Mouse (Mus musculus): ENCODE results near the gene Scn3a. TPM values are rescaled to one million over a fixed set of nuclear protein-coding genes. Genes with fewer than 3 reads are reported as not detected.

Scn3a gene
- polyA plus RNA-seq, 2 experiments = 0.01 TPM

DNA sequence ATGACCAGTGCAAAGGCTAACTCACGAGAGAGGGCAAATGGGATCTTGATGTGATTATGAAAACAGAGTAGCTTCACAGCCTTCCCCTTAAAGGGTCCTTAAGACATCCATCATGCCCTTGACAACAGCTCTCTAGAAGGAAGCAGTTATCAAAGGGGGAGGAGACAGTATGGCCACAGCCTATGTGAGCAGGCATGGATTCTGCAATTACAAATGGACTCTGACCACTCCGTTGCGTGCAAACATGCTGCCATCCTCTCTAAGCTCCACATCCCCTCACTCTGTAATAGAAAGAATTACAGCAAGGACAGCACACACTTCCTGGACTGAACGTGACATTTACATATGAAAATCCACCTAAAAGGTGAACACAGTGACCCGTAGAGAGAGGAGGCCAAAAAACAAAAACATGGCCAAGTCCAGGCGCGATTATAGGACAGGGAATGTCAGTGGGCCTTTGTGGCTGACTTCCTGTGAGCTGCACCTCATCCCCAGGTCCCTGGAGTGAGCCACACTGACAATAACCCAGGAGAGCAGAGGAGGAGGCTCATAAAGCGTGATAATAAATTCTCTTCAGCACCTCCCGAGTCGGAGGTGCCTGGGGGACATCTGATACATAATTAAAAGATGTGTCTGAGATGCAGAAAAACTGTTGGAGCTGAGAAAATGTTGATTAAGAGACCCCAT is 24.4 kb downstream of the Scn3a start:
- Histone ChIP-seq H3K4me1 (replicated peaks; ENCODE audit: control insufficient read depth in 2 of 2, insufficient read depth in 2 of 2, low read length in 1 of 2) (no peaks in the 10 kb centered on the region), H3K9me3 (ENCODE audit: control insufficient read depth, low read length) (no peaks in the 10 kb centered on the region), H3K27me3 (ENCODE audit: control insufficient read depth, insufficient read depth, low read length) (no peaks in the 10 kb centered on the region), H3K4me2 (ENCODE audit: low read depth) (no peak overlapping the region), H3K36me3 (replicated peaks; ENCODE audit: control insufficient read depth, insufficient read depth, low read depth) (no peaks in the 10 kb centered on the region), H3K27ac (no peak overlapping the region), H3K4me3 (ENCODE audit: insufficient read depth in 1 of 2, low read depth in 2 of 2, low read length in 2 of 2) (no peak overlapping the region), H3K9ac (replicated peaks) (no peak overlapping the region)
- no peak for TF ChIP-seq CTCF (IDR thresholded peaks at IDR 0.05; ENCODE audit: low read depth)
- TF ChIP-seq EP300 (IDR thresholded peaks at IDR 0.05; ENCODE audit: low read depth) = no peak
- no peak for ATAC-seq (ENCODE audit: insufficient read depth)
- 62% methylated on average over 10 of the region's 10 CpGs for WGBS (ENCODE audit: insufficient replicate concordance)
- no peak for DNase-seq (ENCODE audit: low read depth in 3 of 3, low spot score in 3 of 3)

DNA sequence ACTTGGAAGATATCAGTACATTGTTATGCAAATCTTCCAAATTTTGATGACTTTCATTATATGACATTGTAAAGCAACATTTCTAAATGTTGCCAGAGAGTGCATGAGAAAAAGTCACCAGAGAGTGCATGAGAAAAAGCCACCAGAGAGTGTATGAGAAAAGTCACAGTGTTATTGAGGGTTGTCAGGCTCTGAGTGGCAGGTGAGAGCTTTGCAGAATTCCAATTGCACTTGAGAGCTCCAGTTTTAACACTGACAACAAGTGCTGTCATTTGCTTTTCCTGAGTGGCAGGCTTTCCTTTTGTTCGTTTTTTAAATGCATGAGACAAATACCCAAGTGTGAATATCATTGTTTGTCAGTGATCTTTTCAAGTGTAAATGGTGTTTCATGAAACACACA is 25.6 kb downstream of the Scn3a start:
- H3K4me2 ChIP-seq (ENCODE audit: low read depth) = no peak overlapping the region
- TF ChIP-seq EP300 (IDR thresholded peaks at IDR 0.05; ENCODE audit: low read depth) (no peak), CTCF (IDR thresholded peaks at IDR 0.05; ENCODE audit: low read depth) (no peak)
- no peak for ATAC-seq (ENCODE audit: insufficient read depth)
- H3K4me1 ChIP-seq (replicated peaks; ENCODE audit: control insufficient read depth in 2 of 2, insufficient read depth in 2 of 2, low read length in 1 of 2) = no peaks in the 10 kb centered on the region
- H3K27ac ChIP-seq = no peak overlapping the region
- no peak overlapping the region for H3K4me3 ChIP-seq (ENCODE audit: insufficient read depth in 1 of 2, low read depth in 2 of 2, low read length in 2 of 2)
- H3K9me3 ChIP-seq (ENCODE audit: control insufficient read depth, low read length) = no peaks in the 10 kb centered on the region
- DNase-seq (ENCODE audit: low read depth in 3 of 3, low spot score in 3 of 3) = no peak
- H3K9ac ChIP-seq (replicated peaks) = no peak overlapping the region
- no peaks in the 10 kb centered on the region for H3K27me3 ChIP-seq (ENCODE audit: control insufficient read depth, insufficient read depth, low read length)
- 32% methylated on average over 1 of the region's 1 CpGs for WGBS (ENCODE audit: insufficient replicate concordance)
- H3K36me3 ChIP-seq (replicated peaks; ENCODE audit: control insufficient read depth, insufficient read depth, low read depth) = no peaks in the 10 kb centered on the region

DNA sequence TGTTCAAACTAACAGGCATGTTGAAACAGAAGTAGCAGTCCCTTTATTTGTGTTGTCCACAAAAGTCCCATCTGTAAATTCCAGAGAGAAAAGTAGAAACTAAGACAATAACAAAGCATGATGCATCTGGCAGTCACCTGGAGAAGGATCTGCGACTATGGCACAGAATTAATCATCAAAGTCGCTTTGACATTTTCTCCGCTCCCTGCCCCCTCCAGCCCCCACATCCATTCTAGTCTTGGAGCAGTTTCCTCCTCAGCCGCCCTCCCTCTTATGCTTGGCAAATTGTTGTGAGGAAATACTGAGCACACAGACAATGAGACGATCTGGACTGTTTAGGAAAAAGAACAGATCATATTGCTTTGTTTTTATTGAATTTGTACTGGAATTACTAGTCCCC is 29.0 kb downstream of the Scn3a start:
- Histone ChIP-seq H3K4me2 (ENCODE audit: low read depth) (no peak overlapping the region), H3K27me3 (ENCODE audit: control insufficient read depth, insufficient read depth, low read length) (no peaks in the 10 kb centered on the region), H3K9ac (replicated peaks) (no peak overlapping the region), H3K4me3 (ENCODE audit: insufficient read depth in 1 of 2, low read depth in 2 of 2, low read length in 2 of 2) (no peak overlapping the region), H3K36me3 (replicated peaks; ENCODE audit: control insufficient read depth, insufficient read depth, low read depth) (no peaks in the 10 kb centered on the region), H3K4me1 (replicated peaks; ENCODE audit: control insufficient read depth in 2 of 2, insufficient read depth in 2 of 2, low read length in 1 of 2) (no peaks in the 10 kb centered on the region), H3K9me3 (ENCODE audit: control insufficient read depth, low read length) (no peaks in the 10 kb centered on the region), H3K27ac (no peak overlapping the region)
- ATAC-seq (ENCODE audit: insufficient read depth) = no peak
- TF ChIP-seq EP300 (IDR thresholded peaks at IDR 0.05; ENCODE audit: low read depth) (no peak), CTCF (IDR thresholded peaks at IDR 0.05; ENCODE audit: low read depth) (no peak)
- DNase-seq (ENCODE audit: low read depth in 3 of 3, low spot score in 3 of 3) = no peak
- 50% methylated on average over 5 of the region's 5 CpGs for WGBS (ENCODE audit: insufficient replicate concordance)

DNA sequence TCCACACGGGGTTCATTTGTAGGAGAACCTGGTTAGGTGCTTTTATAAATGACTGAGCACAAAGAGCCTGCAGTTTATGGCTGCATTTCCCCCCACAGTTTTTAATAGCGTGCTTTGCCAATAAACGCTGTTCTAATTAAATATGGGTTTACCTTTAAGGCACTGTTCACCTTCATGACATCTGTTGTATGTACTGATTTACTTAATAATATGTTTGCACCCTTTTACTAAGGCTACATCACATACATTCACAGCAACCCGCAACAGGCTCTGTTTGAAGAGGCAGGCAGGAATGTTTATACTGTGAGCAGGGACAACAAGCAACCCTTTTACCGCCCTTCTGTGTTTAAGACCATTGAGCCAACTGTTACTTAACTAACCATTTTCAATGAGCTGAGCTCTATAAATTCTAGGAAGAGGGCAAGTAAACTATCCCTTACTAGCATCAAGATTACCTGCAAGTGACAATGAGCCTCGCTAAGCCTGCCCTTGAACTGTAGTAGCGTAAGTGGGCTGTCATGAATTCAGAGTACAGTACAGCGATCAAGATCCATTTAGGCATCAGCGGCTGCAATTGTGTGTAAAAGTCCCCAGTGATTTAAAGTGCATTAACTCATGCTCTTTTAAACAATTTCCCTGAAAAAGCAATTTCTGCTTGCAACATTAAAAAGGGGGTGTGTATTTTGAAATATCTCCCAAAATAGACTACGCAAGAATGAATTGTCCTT is 35.1 kb downstream of the Scn3a start:
- Histone ChIP-seq H3K27ac (no peak overlapping the region), H3K36me3 (replicated peaks; ENCODE audit: control insufficient read depth, insufficient read depth, low read depth) (no peaks in the 10 kb centered on the region), H3K9ac (replicated peaks) (no peak overlapping the region), H3K4me1 (replicated peaks; ENCODE audit: control insufficient read depth in 2 of 2, insufficient read depth in 2 of 2, low read length in 1 of 2) (no peaks in the 10 kb centered on the region), H3K27me3 (ENCODE audit: control insufficient read depth, insufficient read depth, low read length) (no peaks in the 10 kb centered on the region), H3K4me2 (ENCODE audit: low read depth) (no peak overlapping the region), H3K4me3 (ENCODE audit: insufficient read depth in 1 of 2, low read depth in 2 of 2, low read length in 2 of 2) (no peak overlapping the region), H3K9me3 (ENCODE audit: control insufficient read depth, low read length) (no peaks in the 10 kb centered on the region)
- DNase-seq (ENCODE audit: low read depth in 3 of 3, low spot score in 3 of 3) = no peak
- ATAC-seq (ENCODE audit: insufficient read depth) = no peak
- WGBS (ENCODE audit: insufficient replicate concordance) = 68% methylated on average over 10 of the region's 10 CpGs
- no peak for TF ChIP-seq EP300 (IDR thresholded peaks at IDR 0.05; ENCODE audit: low read depth)
- no peak for TF ChIP-seq CTCF (IDR thresholded peaks at IDR 0.05; ENCODE audit: low read depth)

DNA sequence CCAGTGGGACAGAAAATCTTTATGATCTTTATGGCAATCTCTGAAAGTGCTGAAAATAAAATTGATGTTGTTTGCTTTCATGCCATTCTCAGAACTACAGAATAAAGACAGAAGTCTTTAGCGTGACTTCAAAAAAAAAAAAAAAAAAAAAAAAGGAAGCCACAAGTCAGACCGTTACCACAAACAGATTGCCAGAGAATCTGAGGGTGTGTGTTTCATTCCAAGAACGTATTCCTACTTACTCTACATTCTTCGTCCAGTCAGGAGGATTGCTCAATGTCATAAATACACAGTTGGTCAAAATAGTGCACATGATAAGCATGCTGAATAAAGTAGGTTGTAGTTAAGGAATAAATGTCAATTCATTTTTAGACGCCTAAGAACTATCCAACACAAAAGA is 38.3 kb downstream of the Scn3a start:
- Histone ChIP-seq H3K4me3 (ENCODE audit: insufficient read depth in 1 of 2, low read depth in 2 of 2, low read length in 2 of 2) (no peak overlapping the region), H3K36me3 (replicated peaks; ENCODE audit: control insufficient read depth, insufficient read depth, low read depth) (no peaks in the 10 kb centered on the region), H3K27me3 (ENCODE audit: control insufficient read depth, insufficient read depth, low read length) (no peaks in the 10 kb centered on the region), H3K4me2 (ENCODE audit: low read depth) (no peak overlapping the region), H3K9ac (replicated peaks) (no peak overlapping the region), H3K4me1 (replicated peaks; ENCODE audit: control insufficient read depth in 2 of 2, insufficient read depth in 2 of 2, low read length in 1 of 2) (no peaks in the 10 kb centered on the region), H3K9me3 (ENCODE audit: control insufficient read depth, low read length) (no peaks in the 10 kb centered on the region), H3K27ac (no peak overlapping the region)
- TF ChIP-seq CTCF (IDR thresholded peaks at IDR 0.05; ENCODE audit: low read depth) (no peak), EP300 (IDR thresholded peaks at IDR 0.05; ENCODE audit: low read depth) (no peak)
- no peak for ATAC-seq (ENCODE audit: insufficient read depth)
- DNase-seq (ENCODE audit: low read depth in 3 of 3, low spot score in 3 of 3) = no peak
- WGBS (ENCODE audit: insufficient replicate concordance) = 15% methylated on average over 5 of the region's 5 CpGs

Measured in liver, embryonic 14.5 days (tissue).